Mouse (Mus musculus) limb, embryonic 12.5 days (tissue): ENCODE measurements around the gene Gm11568. TPM values are rescaled to one million over a fixed set of nuclear protein-coding genes. Genes with fewer than 3 reads are reported as not detected.

ENCODE experiments used
- ATAC-seq: fragments of 200-750 bp; cut with Nextera tagmentation; 2 replicates; pipeline ENCODE4 v1.8.0; 2017; ENCODE audit warnings: low read depth, moderate TSS enrichment; ENCODE audit not compliant: insufficient number of reproducible peaks, insufficient read depth, low FRiP score, low TSS enrichment
- H3K27ac ChIP-seq: fragments of 300-500 bp; sonication (generic); 2 replicates; pipeline ENCODE4 v1.5.1; 2016; ENCODE audit warnings: mild to moderate bottlenecking, moderate library complexity
- H3K27me3 ChIP-seq: fragments of 300-500 bp; sonication (generic); 2 replicates; pipeline ENCODE4 v1.6.1; 2016; ENCODE audit warnings: mild to moderate bottlenecking, moderate library complexity
- H3K36me3 ChIP-seq: fragments of 300-500 bp; sonication (generic); 2 replicates; pipeline ENCODE4 v1.6.1; 2016; ENCODE audit warnings: mild to moderate bottlenecking, moderate library complexity
- H3K4me1 ChIP-seq: fragments of 300-500 bp; sonication (generic); replicated peaks from 2 replicates; pipeline ENCODE4 v1.6.1; 2016
- H3K4me2 ChIP-seq: fragments of 300-500 bp; sonication (generic); 2 replicates; pipeline ENCODE4 v1.6.1; 2016; ENCODE audit warnings: mild to moderate bottlenecking, moderate library complexity
- H3K4me3 ChIP-seq: fragments of 300-500 bp; sonication (generic); replicated peaks from 2 replicates; pipeline ENCODE4 v1.5.1; 2016; ENCODE audit warnings: mild to moderate bottlenecking
- H3K9ac ChIP-seq: fragments of 300-500 bp; sonication (generic); replicated peaks from 2 replicates; pipeline ENCODE4 v1.6.1; 2016; ENCODE audit warnings: mild to moderate bottlenecking, moderate library complexity
- H3K9me3 ChIP-seq: fragments of 300-500 bp; sonication (generic); 2 replicates; pipeline ENCODE4 v1.6.1; 2016; ENCODE audit warnings: mild to moderate bottlenecking, moderate library complexity
- WGBS: fragments of 180-500 bp; shearing (Covaris S2); methylation state at CpG from one replicate; pipeline ENCODE4 v1.1.7; 2016; 5-methylcytosine and 5-hydroxymethylcytosine counted together
- polyA plus RNA-seq: library from polyadenylated mRNA; unstranded; fragments of >200 nt; fragmentation: Nextera tagmentation; extraction: Ambion mirVana; gene quantifications from 2 replicates; pipeline ENCODE4 v1.2.1, GENCODE M21; 2016

The Gm11568 gene
- polyA plus RNA-seq, 1 experiment from 2014 or later = not detected

GRCm38 (mm10) chr11:99907620-99908019 is 49.9 kb downstream of the Gm11568 start, which contains the start of gene Krtap31-1:
Gene Krtap31-1, plus strand, starts transcription at chr11:99907920.
- Histone ChIP-seq H3K27me3 (no peaks in the 10 kb centered on the region), H3K9me3 (no peaks in the 10 kb centered on the region), H3K4me1 (no peaks in the 10 kb centered on the region), H3K27ac (no peak within 1 kb of the TSS), H3K4me3 (no peak within 1 kb of the TSS), H3K4me2 (no peak within 1 kb of the TSS), H3K9ac (no peak within 1 kb of the TSS), H3K36me3 (no peaks in the 10 kb centered on the region)
- ATAC-seq = no peak
- 82% methylated on average over 2 of the region's 2 CpGs for WGBS

Other genes with a start within 250 kb of the Gm11568 start
- gene Gm11937, start 247.7 kb upstream of the Gm11568 start, polyA plus RNA-seq = not detected in 2 replicates
- gene Krtap2-4, start 243.1 kb upstream of the Gm11568 start, polyA plus RNA-seq = not detected in 2 replicates
- not detected in 2 replicates for gene Gm11562, start 237.5 kb upstream of the Gm11568 start, polyA plus RNA-seq
- not detected in 2 replicates for gene Krtap4-1, start 229.7 kb upstream of the Gm11568 start, polyA plus RNA-seq
- gene Krtap4-2, start 222.8 kb upstream of the Gm11568 start, polyA plus RNA-seq = not detected in 2 replicates
- not detected in 2 replicates for gene Krtap4-7, start 213.8 kb upstream of the Gm11568 start, polyA plus RNA-seq
- not detected in 2 replicates for gene Gm11555, start 207.7 kb upstream of the Gm11568 start, polyA plus RNA-seq
- gene Gm11563, start 199.0 kb upstream of the Gm11568 start, polyA plus RNA-seq = not detected in 2 replicates
- gene Krtap4-6, start 192.0 kb upstream of the Gm11568 start, polyA plus RNA-seq = not detected in 2 replicates
- not detected in 2 replicates for gene Gm14190, start 167.2 kb upstream of the Gm11568 start, polyA plus RNA-seq
- gene Gm14180, start 123.6 kb upstream of the Gm11568 start, polyA plus RNA-seq = not detected in 2 replicates
- gene Gm11595, start 85.0 kb upstream of the Gm11568 start, polyA plus RNA-seq = not detected in 2 replicates
- gene Krtap4-8, start 77.2 kb upstream of the Gm11568 start, polyA plus RNA-seq = not detected in 2 replicates
- not detected in 2 replicates for gene Krtap4-9, start 72.7 kb upstream of the Gm11568 start, polyA plus RNA-seq
- gene Gm11596, start 64.5 kb upstream of the Gm11568 start, polyA plus RNA-seq = not detected in 2 replicates
- not detected in 2 replicates for gene Gm11569, start 59.0 kb upstream of the Gm11568 start, polyA plus RNA-seq
- gene Gm11554, start 53.5 kb upstream of the Gm11568 start, polyA plus RNA-seq = not detected in 2 replicates
- gene Krtap4-13, start 48.0 kb upstream of the Gm11568 start, polyA plus RNA-seq = not detected in 2 replicates
- not detected in 2 replicates for gene Gm11564, start 42.3 kb upstream of the Gm11568 start, polyA plus RNA-seq
- not detected in 2 replicates for gene 2300003K06Rik, start 19.9 kb upstream of the Gm11568 start, polyA plus RNA-seq
- not detected in 2 replicates for gene Krtap4-16, start 6.3 kb upstream of the Gm11568 start, polyA plus RNA-seq
- gene Gm11559, start 6.6 kb downstream of the Gm11568 start, polyA plus RNA-seq = not detected in 2 replicates
- gene Krtap9-1, start 15.5 kb downstream of the Gm11568 start, polyA plus RNA-seq = not detected in 2 replicates
- not detected in 2 replicates for gene Gm11567, start 21.3 kb downstream of the Gm11568 start, polyA plus RNA-seq
- gene Krtap31-1, start 50.0 kb downstream of the Gm11568 start, polyA plus RNA-seq = not detected in 2 replicates
- gene Gm11565, start 56.8 kb downstream of the Gm11568 start, polyA plus RNA-seq = not detected in 2 replicates
- not detected in 2 replicates for gene Krtap31-2, start 78.4 kb downstream of the Gm11568 start, polyA plus RNA-seq
- gene Krtap9-5, start 90.6 kb downstream of the Gm11568 start, polyA plus RNA-seq = not detected in 2 replicates
- gene Krtap29-1, start 121.1 kb downstream of the Gm11568 start, polyA plus RNA-seq = not detected in 2 replicates
- not detected in 2 replicates for gene Krtap16-1, start 128.7 kb downstream of the Gm11568 start, polyA plus RNA-seq
- gene Krtap17-1, start 136.1 kb downstream of the Gm11568 start, polyA plus RNA-seq = 1.4 and 1.9 TPM in 2 replicates
- gene Krt33a, start 158.3 kb downstream of the Gm11568 start, polyA plus RNA-seq = not detected in 2 replicates
- gene Krt33b, start 172.0 kb downstream of the Gm11568 start, polyA plus RNA-seq = 0.18 and 0.27 TPM in 2 replicates
- not detected in 2 replicates for gene Krt34, start 183.6 kb downstream of the Gm11568 start, polyA plus RNA-seq
- not detected in 2 replicates for gene Krt31, start 192.6 kb downstream of the Gm11568 start, polyA plus RNA-seq
- not detected in 2 replicates for gene Krt32, start 230.3 kb downstream of the Gm11568 start, polyA plus RNA-seq
- gene Krt35, start 238.3 kb downstream of the Gm11568 start, polyA plus RNA-seq = 0.28 and 0.70 TPM in 2 replicates
- 0.13 and 0.16 TPM in 2 replicates for gene Krt36, start 247.7 kb downstream of the Gm11568 start, polyA plus RNA-seq